Mouse (Mus musculus) cerebellum, adult 9-10 months (tissue): ENCODE measurements around the gene Nfx1.

ENCODE experiments used
- DNase-seq: peaks from one replicate; pipeline ENCODE4 v3.0.0; 2022

Gene Nfx1

GRCm38 (mm10) chr4:40976651-40977050, 5.9 kb downstream of the Nfx1 start:
- DNase-seq = no peak

GRCm38 (mm10) chr4:40979430-40979829, 8.7 kb downstream of the Nfx1 start:
- DNase-seq = no peak

DNA sequence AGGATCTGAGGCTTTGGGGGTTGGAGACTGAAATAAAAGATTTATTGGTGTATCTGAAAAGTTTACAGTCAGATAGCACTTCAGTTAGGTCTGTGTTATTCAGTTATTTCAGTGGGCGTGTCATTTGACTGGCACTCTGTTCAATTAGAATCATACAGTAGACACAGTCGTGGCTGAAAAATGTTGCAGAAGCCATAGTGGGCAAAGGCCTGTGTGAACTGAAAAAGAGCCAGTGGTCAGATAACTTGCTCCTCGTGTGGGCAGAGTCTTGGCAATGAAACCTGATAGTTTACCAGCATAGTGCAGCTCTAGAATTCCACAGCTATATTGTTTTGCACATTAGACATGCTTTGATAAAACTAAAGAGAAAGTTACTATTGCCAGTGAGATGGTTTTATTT, 11.8 kb downstream of the Nfx1 start:
- DNase-seq = no peak

DNA sequence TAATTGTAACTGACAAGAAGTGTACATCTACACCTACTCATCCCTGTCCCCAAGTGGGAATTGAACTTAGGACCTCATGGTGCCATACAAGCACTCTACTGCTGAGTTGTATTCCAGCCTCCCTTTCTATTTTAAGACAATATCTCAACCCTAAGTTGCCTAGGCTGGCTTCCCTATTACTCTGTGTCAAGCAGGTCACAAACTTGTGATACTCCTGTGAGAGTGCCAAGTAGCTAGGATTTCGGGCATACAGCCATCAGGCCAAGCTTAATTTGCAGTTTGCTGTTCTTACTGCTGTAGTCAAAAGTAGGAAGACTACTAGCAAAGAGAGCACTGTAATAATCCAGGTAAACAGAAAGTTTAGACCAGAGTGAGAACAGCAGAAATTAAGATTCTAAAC, 13.0 kb downstream of the Nfx1 start:
- no peak for DNase-seq

DNA sequence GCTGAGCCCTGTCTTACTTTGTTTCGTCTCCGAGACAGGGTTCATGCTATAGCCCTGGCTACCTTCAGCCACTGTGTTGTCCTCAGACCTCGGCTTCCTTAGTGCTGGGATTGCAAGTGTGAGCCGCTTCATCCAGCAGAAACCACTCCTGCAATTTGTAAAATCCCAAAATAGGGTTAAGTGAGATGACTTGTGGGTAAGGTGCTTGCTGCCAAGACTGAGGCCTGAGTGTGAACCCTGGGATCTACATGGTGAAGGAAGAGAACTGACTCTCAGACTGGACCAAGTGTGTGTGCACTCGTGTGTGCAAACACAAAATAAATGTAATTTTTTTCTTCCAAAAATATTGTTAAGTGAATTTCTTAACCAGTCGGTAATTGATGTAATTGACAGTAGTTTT, 18.9 kb downstream of the Nfx1 start:
- DNase-seq = no peak

DNA sequence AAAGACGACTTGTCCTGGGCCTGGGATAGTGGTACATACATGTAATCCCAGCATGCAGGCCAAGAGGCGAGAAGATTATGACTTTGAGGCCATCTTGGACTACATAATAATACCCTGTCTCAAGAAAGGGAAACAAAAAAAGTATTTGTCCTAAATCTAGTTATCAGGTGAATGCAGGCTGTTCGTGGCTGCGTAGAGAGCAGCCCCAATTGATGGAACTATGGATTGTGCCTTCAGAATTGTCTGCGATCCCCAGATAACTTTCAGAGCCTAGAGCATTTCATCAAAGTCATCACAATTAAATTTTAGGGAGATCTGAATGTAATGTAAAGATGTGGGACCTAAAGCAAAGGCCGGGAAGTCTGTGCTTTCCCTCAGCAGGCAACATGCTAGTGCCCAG, 25.6 kb downstream of the Nfx1 start:
- DNase-seq = no peak

DNA sequence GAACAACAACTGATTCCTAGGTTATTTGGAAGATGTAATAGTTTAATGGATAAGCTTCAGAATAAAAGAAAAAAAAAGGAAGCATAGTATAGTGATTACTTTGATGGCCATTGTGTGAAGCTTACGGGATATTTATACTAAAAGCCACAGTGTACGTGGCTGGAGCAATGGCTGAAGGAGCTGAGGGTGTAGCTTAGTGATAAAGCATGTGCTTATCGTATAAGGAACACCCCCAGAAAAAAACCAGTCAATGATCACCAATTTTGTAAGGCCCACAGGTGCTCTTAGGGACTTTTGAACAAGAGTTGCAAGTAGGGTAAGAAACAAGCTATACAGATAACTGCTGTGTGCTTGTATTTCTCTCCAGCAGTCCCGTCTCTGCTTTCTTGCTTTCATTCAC, 27.2 kb downstream of the Nfx1 start:
- no peak for DNase-seq

GRCm38 (mm10) chr4:41000271-41000670, 29.6 kb downstream of the Nfx1 start:
- no peak for DNase-seq

- DNase-seq = no peak
Measured at GRCm38 (mm10) chr4:41000842-41001639, 30.3 kb downstream of the Nfx1 start.

DNA sequence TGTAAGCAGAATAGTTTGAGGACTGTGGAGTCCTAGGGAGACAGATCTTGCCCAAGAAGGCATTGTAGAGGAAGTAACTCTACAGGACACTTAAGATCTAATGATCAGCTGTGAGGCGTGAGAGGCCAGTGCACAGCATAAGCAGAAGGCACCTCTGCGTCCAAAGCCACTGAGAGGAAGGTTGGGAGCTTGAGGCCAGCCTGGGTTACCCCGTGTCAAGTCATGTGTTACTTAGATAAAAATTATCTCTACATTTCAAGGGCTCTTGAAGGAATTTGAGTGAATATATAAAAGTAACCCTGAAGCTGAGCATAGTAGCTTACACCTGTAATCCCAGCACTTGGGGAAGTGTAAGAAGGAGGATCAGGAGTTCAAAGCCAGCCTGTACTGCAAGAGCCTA, 42.6 kb downstream of the Nfx1 start:
- no peak for DNase-seq

- DNase-seq = no peak
Measured at GRCm38 (mm10) chr4:41015798-41016197, 45.1 kb downstream of the Nfx1 start.

GRCm38 (mm10) chr4:41021094-41021493, 50.4 kb downstream of the Nfx1 start:
- DNase-seq = no peak

GRCm38 (mm10) chr4:41026086-41026787, 55.5 kb downstream of the Nfx1 start:
- no peak for DNase-seq

DNA sequence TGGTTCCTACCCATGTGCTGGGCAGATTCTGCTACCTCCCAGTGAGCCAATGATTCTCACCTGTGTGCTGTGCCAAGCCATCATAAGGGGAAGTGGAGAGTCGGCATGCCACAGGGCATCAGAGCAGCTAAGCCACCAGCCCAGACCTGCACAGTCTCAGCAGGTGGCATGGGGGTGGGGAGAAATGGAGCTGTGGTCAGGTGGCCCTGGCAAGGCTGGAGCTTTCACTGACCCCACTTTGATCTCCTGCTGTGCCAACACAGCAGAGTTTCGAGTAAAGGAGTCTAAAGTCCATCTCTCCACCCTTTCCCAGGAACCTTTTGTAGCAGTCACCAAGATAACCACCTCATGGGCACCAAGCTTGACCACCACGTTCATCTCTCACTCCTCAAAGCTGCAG, 57.2 kb downstream of the Nfx1 start:
- DNase-seq = no peak

DNA sequence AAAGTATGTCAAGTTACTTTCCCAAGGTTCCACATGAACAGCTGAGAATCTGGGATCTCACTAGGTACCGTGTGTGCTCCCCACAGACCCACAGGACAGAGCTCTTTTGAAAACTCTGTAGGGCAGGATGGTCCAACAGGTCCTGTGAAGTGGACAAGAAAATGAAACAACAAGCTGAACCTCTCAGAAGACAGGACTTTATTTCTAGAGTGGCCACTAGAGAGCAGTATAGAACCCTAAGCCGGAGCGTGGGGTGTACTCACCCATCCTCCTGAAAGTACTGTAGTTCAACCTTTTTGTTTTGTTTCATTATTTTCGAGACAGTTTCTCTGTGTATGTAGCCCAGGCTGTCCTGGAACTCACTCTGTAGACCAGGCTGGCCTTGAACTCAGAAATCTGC, 57.6 kb downstream of the Nfx1 start:
- no peak for DNase-seq

GRCm38 (mm10) chr4:41029372-41029771, 58.7 kb downstream of the Nfx1 start:
- no peak for DNase-seq

DNA sequence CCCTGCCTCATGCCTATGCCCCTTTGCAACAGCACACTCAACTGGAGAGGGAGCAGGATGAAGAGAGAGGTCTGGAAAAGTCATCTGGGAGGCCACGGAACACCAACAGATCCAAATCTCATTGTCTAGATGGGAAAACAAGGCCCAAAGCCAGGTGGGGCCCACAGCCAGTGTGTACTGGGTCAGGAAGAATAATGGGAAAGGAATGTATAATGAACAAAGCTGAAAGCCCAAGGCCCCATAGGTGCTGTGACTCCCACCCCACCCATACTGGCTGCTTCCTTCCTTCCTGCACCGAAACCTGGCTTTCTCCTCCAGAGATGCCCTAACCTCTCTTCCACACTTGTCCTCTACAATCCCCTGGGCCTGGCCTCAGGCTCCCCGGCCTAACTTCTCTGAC, 60.5 kb downstream of the Nfx1 start:
- DNase-seq = no peak

DNA sequence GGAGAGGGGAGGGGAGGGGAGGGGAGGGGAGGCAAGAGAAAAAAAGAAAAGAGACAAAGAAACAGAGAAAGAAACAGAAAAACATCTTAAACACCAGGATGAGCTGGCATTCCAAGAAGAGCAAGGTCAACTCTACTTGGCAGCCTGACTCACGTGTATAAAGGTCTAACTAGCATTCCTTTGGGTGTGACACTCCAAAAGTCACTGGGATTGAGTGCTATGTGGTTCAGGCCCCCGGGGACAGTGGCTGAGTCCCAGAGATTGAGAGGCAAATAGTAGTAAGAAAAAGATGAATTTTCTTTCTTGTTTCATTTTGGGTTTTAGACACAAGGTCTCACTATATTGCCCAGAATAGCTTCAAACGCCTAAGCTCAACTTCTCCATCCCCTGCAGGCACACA, 67.2 kb downstream of the Nfx1 start:
- DNase-seq = no peak

DNA sequence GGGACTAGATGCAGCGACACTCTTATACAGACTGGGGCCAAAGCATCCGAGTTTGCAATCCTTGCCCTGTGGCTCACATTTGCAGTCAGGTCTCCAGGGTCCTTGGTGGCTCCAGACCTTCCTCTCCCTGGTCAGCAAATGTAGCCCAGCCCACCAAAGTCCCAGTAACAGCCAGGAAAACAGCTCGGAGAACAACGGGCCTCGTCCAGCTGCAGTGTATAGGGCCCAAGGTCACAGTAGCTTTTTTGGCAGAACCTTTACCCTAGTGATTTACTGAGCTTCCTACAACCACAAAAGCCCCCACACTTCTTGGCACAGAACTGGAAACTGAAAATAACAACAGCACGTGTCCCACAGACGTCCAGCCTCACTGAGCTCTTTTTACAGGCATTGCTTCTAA, 70.3 kb downstream of the Nfx1 start:
- no peak for DNase-seq

- no peak for DNase-seq
Measured at GRCm38 (mm10) chr4:41042880-41043279, 72.2 kb downstream of the Nfx1 start.

DNA sequence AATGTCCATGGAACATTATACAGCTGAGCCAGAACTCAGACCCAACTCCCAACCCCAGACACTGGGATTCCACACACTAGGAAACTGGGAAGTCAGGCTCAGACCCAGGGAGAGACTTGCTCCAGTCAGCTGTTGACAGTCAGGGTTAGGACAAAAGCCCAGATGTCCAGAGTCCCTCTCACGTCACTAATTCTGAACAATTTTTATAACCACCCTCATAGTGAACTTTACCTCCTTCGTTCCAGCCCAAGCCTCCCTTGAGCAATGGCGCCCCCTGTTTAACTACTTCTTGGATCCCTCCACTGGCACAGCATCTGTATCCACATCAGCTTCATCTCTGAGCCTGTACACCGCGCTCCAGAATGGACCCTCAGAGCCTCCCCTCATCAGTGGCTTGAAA, 73.3 kb downstream of the Nfx1 start:
- DNase-seq = no peak

DNA sequence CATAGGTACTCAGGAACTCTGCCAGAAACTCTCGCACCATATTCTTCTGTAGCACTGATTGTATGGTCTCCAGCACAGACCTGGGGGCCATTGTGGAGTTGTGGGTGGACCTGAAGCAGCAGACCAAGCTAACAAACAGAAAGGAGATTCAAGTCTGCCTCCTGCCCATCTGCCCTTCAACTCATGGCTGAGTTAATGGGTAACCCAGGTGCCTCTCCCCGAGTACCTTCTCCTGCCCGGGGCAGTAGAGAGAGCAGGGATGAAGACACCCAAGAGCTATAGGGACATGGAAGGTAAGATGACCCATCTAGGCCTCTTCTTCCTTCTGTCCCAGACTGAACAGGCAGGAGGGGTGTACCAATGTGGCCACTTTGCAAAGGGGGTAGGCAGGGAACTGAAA, 74.6 kb downstream of the Nfx1 start:
- no peak for DNase-seq

DNA sequence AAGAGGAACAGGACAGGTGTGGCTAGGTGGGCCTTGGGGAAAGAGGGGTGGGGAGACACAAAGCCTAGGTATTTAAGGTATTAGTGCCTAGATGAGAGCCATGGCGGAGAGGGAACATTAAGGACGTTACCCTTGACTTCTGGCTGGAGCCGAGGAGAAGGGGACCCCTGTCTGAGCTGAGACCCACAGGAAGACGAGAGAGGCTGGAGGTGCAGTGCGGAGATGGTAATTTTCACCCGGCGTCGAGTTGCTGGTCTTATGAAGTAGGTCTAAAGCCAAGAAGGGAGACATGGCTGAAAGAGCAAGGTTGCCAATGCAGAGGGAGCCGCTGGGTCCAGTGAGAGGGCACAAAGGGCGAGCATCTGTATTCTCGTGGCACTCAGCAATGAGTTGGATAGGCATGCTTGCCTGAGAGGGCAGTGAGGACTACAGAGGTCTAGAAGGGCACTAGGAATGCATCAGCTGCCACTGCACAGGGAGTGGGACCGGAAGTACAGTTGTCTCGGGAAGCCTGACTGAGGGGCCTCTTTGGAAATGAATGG, 75.6 kb downstream of the Nfx1 start:
- no peak for DNase-seq

- no peak for DNase-seq
Measured at GRCm38 (mm10) chr4:41047524-41048271, 77.0 kb downstream of the Nfx1 start, which contains the start of gene Aqp7. TSS of gene Aqp7 (minus strand) at chr4:41048139.
